Mouse (Mus musculus) cerebellum, postnatal 10 days (tissue): ENCODE data around the gene Misp.

Experiments
- DNase-seq, 2 experiments: peaks; one replicate each; pipeline ENCODE4 v3.0.0; 2021; ENCODE audit warnings: mixed read lengths in 2 of 2

Gene Misp

GRCm38 (mm10) chr10:79877174-79877573 is 56.4 kb downstream of the Misp start:
- no peak for DNase-seq

GRCm38 (mm10) chr10:79877757-79878156 is 57.0 kb downstream of the Misp start:
- no peak for DNase-seq

- DNase-seq: no peak
Observed at GRCm38 (mm10) chr10:79879527-79879926, 58.7 kb downstream of the Misp start.
